Mouse (Mus musculus) embryonic facial prominence, embryonic 15.5 days (tissue): Measurements from ENCODE around the gene Fbxo39. TPM values are rescaled to one million over a fixed set of nuclear protein-coding genes. Genes with fewer than 3 reads are reported as not detected.
"Not testable (repeated sequence)": the region's sequence is repeated elsewhere in the genome, so short reads cannot be mapped to it uniquely, and the experiment has no call there.

Experiments used
- ATAC-seq: fragments of 200-750 bp; cut with Nextera tagmentation; 2 replicates; pipeline ENCODE4 v1.8.0; 2017; ENCODE audit warnings: low read depth, moderate TSS enrichment; ENCODE audit not compliant: insufficient number of reproducible peaks, low FRiP score, low TSS enrichment
- H3K27ac ChIP-seq: fragments of 300-500 bp; sonication (generic); replicated peaks from 2 replicates; pipeline ENCODE4 v1.5.1; 2015; ENCODE audit warnings: mild to moderate bottlenecking, inconsistent platforms
- H3K27me3 ChIP-seq: fragments of 300-500 bp; sonication (generic); 2 replicates; pipeline ENCODE4 v1.6.1; 2015; ENCODE audit warnings: inconsistent platforms
- H3K36me3 ChIP-seq: fragments of 300-500 bp; sonication (generic); 2 replicates; pipeline ENCODE4 v1.6.1; 2015; ENCODE audit warnings: mild to moderate bottlenecking, inconsistent platforms
- H3K4me1 ChIP-seq: fragments of 300-500 bp; sonication (generic); 2 replicates; pipeline ENCODE4 v1.6.1; 2015; ENCODE audit warnings: inconsistent platforms
- H3K4me2 ChIP-seq: fragments of 300-500 bp; sonication (generic); replicated peaks from 2 replicates; pipeline ENCODE4 v1.6.1; 2015; ENCODE audit warnings: mild to moderate bottlenecking, inconsistent platforms
- H3K4me3 ChIP-seq: fragments of 300-500 bp; sonication (generic); replicated peaks from 2 replicates; pipeline ENCODE4 v1.5.1; 2015; ENCODE audit warnings: mild to moderate bottlenecking, inconsistent platforms
- H3K9ac ChIP-seq: fragments of 300-500 bp; sonication (generic); 2 replicates; pipeline ENCODE4 v1.6.1; 2015; ENCODE audit warnings: inconsistent platforms
- H3K9me3 ChIP-seq: fragments of 300-500 bp; sonication (generic); replicated peaks from 2 replicates; pipeline ENCODE4 v1.6.1; 2016; ENCODE audit warnings: inconsistent platforms
- WGBS: fragments of 180-500 bp; shearing (Covaris S2); methylation state at CpG from one replicate; pipeline ENCODE4 v1.1.7; 2015; 5-methylcytosine and 5-hydroxymethylcytosine counted together
- polyA plus RNA-seq: library from polyadenylated mRNA; unstranded; fragments of >200 nt; fragmentation: Nextera tagmentation; extraction: Ambion mirVana; gene quantifications from 2 replicates; pipeline ENCODE4 v1.2.1, GENCODE M21; 2015

Fbxo39 gene
- polyA plus RNA-seq, 1 experiment from 2014 or later, result not detected

DNA sequence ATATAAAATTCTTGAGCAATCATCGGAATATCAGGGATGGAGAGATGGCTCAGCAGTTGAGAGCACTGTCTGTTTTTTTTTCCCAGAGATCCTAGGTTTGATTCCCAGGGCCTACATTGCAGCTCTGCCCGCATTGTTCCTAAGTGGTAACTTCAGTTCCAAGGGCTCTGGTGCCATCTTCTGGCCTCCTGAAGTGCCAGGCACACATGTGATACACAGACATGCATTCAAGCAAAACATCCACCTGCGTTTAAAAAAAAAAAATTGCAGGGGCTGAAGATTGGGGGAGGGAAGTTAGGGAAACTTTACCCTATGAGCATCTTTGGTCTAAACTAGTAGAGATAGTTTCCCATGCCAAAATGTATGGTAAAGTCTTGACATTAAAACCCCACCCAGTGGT is 10.2 kb downstream of the Fbxo39 start:
- Histone ChIP-seq H3K27ac (no peak overlapping the region), H3K4me1 (no peaks in the 10 kb centered on the region), H3K9ac (no peak overlapping the region), H3K36me3 (no peaks in the 10 kb centered on the region), H3K4me3 (no peak overlapping the region), H3K9me3 (no peaks in the 10 kb centered on the region), H3K4me2 (no peak overlapping the region), H3K27me3 (no peaks in the 10 kb centered on the region)
- 62% methylated on average over 3 of the region's 3 CpGs for WGBS
- no peak for ATAC-seq

DNA sequence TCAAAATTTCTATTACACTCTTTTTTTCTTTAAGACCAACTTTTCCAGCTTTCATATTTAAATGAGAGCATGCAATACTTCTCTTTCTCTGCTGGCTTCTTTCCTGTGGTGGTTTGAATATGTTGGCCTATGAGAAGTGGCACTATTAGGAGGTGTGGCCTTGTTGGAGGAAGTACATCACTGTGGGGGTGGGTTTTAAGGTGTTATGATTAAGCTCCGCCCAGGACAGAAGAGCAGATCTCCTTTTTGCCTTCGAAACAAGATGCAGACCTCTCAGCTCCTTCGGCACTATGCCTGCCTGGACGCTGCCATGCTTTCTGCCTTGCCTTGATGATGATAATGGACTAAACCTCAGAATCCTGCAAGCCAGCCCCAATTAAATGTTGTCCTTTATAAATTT is 11.5 kb downstream of the Fbxo39 start:
- Histone ChIP-seq H3K9ac (no peak overlapping the region), H3K36me3 (no peaks in the 10 kb centered on the region), H3K4me1 (no peaks in the 10 kb centered on the region), H3K27ac (no peak overlapping the region), H3K4me3 (no peak overlapping the region), H3K27me3 (no peaks in the 10 kb centered on the region), H3K9me3 (no peaks in the 10 kb centered on the region), H3K4me2 (no peak overlapping the region)
- no peak for ATAC-seq
- 83% methylated on average over 4 of the region's 4 CpGs for WGBS

DNA sequence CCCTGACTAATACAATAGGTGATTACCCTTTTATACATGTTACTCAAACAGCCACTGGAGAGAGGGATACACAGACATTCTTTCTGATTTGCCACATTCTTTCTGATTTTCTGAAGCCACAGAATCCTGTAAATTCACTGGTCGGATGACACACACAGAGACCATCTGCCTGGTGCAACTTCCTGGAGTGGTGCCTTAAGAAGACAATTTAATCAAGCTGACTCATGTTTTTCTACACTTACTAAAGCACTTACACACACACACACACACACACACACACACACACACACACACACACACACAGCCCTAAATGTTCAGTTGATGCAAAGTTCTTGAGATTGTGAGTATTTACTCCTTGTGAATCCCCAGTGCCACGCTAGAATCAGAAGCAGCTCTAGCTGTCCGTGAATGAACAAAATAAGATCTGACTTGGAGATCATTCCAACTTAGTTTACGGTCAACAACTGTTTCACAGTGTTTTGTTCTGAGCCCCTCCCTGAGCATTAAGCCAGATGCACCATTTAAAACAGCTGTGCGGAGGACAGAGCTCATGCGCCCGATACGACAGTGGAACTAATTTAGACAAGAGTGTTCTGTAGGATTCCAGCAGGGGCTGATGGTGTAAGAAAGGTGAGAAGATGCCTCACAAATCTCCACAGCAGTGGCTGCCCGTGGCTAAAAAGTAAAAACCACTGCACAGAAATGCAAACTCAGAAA is 18.9 kb downstream of the Fbxo39 start:
- H3K27ac ChIP-seq, result no peak overlapping the region
- no peaks in the 10 kb centered on the region for H3K9me3 ChIP-seq
- ATAC-seq, result no peak
- H3K36me3 ChIP-seq, result no peaks in the 10 kb centered on the region
- WGBS, result 32% methylated on average over 9 of the region's 9 CpGs
- no peaks in the 10 kb centered on the region for H3K27me3 ChIP-seq
- peaks cover 6% of the 10 kb centered on the region for H3K4me1 ChIP-seq
- no peak overlapping the region for H3K4me3 ChIP-seq
- no peak overlapping the region for H3K4me2 ChIP-seq
- no peak overlapping the region for H3K9ac ChIP-seq

DNA sequence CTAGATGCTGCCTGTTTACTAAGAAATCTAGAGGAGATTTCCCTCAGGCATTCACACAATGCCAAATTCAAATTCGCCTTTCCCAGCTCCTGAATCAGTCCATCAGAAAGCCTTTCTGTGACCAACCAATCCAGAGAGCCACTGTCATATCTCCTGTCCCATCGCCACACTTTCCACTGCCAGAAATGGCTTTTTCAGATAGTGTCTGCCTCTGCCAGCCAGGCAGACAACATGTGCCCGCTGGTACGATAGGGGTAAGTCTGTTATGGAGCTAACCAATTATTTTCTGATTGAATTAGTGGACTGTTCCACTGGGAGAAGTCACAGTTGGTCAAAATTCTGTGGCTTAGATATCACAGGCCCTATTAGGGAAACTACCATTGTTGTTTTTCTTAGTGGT is 20.4 kb downstream of the Fbxo39 start:
- 74% methylated on average over 4 of the region's 4 CpGs for WGBS
- no peaks in the 10 kb centered on the region for H3K27me3 ChIP-seq
- H3K9me3 ChIP-seq, result no peaks in the 10 kb centered on the region
- H3K9ac ChIP-seq, result no peak overlapping the region
- peaks cover 13% of the 10 kb centered on the region for H3K4me1 ChIP-seq
- no peak for ATAC-seq
- no peak overlapping the region for H3K4me2 ChIP-seq
- H3K4me3 ChIP-seq, result no peak overlapping the region
- H3K36me3 ChIP-seq, result no peaks in the 10 kb centered on the region
- H3K27ac ChIP-seq, result no peak overlapping the region

DNA sequence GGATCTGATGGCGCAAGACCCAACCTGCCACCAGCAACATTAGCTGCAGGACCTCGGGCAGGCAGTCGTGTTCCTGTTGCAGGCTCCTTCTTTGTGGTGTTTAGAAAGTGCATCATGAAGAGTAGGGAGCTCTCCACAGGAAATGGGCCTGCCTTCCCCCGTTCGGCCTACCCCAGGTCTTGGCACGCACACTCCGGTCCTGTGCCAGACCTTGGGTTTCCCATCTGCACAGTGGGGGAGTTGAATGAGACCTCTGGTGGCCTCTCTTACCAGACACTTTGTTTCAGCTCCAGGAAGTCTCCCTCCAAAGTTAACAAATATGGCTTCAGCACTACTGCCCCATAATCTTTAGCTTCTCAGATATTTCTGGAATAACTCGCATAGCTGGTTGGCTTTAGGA is 22.5 kb downstream of the Fbxo39 start:
- H3K9me3 ChIP-seq, result no peaks in the 10 kb centered on the region
- peaks cover 13% of the 10 kb centered on the region for H3K4me1 ChIP-seq
- H3K4me2 ChIP-seq, result no peak overlapping the region
- no peaks in the 10 kb centered on the region for H3K36me3 ChIP-seq
- ATAC-seq, result no peak
- H3K27ac ChIP-seq, result no peak overlapping the region
- H3K9ac ChIP-seq, result no peak overlapping the region
- no peak overlapping the region for H3K4me3 ChIP-seq
- no peaks in the 10 kb centered on the region for H3K27me3 ChIP-seq
- WGBS, result 82% methylated on average over 8 of the region's 8 CpGs

DNA sequence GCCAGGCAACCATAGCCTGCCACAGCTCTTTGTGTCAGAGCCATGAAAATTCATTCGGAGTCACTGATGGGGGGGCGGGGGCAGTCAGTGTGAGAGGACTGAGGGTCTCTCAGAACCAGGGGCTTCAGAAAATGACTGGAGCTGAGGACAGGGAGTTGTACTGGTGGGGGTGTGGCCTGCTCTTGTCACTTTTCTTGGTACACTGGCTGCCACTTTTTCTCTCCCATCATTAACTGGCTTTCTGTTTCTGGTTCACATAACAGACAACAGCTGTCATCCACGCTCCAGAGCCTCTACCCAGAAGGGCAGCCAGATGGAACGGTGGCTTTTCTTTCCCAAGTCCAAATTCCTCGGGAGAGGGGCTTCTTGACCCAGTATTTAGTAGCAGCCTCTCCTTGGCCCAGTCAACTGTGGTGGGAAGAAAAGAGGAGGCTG is 24.2 kb downstream of the Fbxo39 start:
- no peaks in the 10 kb centered on the region for H3K36me3 ChIP-seq
- 34% methylated on average over 5 of the region's 5 CpGs for WGBS
- H3K4me2 ChIP-seq, result no peak overlapping the region
- H3K27ac ChIP-seq, result no peak overlapping the region
- no peaks in the 10 kb centered on the region for H3K9me3 ChIP-seq
- H3K4me1 ChIP-seq, result peaks cover 13% of the 10 kb centered on the region
- H3K9ac ChIP-seq, result no peak overlapping the region
- no peaks in the 10 kb centered on the region for H3K27me3 ChIP-seq
- no peak for ATAC-seq
- H3K4me3 ChIP-seq, result no peak overlapping the region

DNA sequence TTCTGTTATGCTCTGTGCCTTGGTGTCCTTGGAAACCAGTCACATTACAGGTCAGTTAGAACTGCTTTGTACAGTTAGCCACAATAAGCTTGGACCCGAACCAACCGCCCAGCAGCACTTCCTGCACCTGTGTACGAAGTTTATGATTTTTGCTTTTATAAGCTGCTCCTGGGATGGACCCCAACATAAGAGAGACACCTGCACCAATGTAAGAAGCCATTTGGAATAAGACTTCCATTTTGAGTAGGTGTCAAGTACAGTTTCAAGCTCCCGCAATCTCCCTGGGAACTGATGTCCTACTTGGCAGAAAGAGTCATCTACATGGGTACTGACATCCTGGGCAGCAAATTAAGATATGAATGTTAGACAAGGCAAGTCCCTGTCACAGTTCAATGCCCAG is 25.5 kb downstream of the Fbxo39 start:
- Histone ChIP-seq H3K9me3 (no peaks in the 10 kb centered on the region), H3K9ac (no peak overlapping the region), H3K27ac (no peak overlapping the region), H3K4me3 (no peak overlapping the region), H3K27me3 (no peaks in the 10 kb centered on the region), H3K4me2 (no peak overlapping the region), H3K4me1 (peaks cover 13% of the 10 kb centered on the region), H3K36me3 (no peaks in the 10 kb centered on the region)
- ATAC-seq, result no peak
- 80% methylated on average over 4 of the region's 4 CpGs for WGBS

DNA sequence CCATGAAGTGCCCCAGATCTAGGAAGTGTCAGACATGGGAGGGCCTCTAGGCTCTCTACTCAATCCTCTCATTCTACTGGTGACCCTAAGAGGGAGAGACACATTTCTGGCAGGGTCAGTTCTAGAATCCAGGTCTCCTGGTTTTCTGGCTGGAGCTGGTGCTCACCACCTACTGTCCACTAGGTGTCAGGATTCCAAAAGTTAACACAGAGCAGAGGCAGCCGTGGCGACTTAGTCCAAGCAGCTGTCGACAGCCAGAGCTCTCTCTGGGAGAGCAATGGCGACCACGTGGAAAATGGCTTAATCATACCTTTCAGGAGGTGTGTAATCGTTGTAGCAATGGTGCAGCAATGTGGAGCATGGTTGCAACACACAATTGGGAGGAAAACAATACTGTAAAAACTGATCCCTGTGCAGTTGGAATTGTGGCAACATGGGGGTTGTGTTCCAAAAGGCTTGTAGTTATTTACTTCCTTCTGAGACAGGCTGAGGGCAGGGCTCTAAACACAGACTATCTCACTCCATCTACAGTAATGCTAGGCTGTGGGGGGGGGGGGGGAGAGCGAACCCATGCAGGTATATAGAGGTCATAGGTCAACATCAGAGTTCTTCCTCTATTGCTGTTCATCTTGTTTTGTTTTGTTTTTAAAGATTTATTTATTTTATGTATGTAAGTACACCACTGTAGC is 28.4 kb downstream of the Fbxo39 start:
- H3K4me1 ChIP-seq, result peaks cover 10% of the 10 kb centered on the region
- 8% methylated on average over 7 of the region's 7 CpGs for WGBS
- H3K4me3 ChIP-seq, result no peak overlapping the region

DNA sequence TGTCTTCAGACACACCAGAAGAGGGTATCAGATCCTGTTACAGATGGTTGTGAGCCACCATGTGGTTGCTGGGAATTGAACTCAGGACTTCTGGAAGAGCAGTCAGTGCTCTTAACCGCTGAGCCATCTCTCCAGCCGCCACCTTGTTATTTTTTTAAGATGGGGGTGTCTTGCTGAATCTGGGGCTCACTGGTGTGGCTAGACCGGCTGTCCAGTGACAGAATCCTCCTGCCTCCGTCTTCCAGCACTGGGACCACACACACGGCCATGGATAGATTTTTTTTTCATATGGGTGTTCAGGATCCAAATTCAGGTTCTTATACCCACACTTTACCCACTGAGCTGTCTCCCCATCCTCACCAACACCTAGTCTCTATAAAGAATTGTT is 29.0 kb downstream of the Fbxo39 start:
- not testable (repeated sequence) for ATAC-seq, H3K9ac ChIP-seq, H3K27me3 ChIP-seq, H3K9me3 ChIP-seq, H3K36me3 ChIP-seq, H3K4me3 ChIP-seq, H3K4me1 ChIP-seq, H3K4me2 ChIP-seq, H3K27ac ChIP-seq
- WGBS, result 96% methylated on average over 5 of the region's 5 CpGs

More for the DNA sequence above, 28.4 kb downstream of the Fbxo39 start:
- Histone ChIP-seq H3K9ac (no peak overlapping the region), H3K9me3 (no peaks in the 10 kb centered on the region), H3K36me3 (no peaks in the 10 kb centered on the region), H3K27me3 (no peaks in the 10 kb centered on the region), H3K27ac (no peak overlapping the region), H3K4me2 (0 out of 2 replicates have a peak overlapping the region, but pooled peaks have one; percentile 8)
- ATAC-seq, result peak; percentile 70; the same call in 1 of the 2 replicates

DNA sequence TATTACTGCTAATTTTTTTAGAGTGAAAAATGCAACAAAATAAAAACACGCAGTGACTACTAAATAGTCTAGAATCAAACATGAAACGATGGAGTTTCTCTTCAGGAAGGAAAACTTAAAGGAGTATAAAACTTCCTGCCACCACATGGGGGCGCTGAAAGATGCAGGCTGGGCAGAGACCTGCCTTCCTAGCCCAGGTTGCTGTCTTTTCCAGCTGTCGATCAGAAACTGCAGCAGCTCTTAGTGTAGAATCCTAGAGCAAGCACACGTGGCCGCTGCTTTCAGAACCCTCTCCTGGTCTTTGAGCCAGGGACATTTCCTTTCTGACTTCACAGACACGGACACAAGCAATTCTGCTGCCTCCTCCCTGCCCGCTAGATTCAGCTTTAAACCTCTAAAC is 29.7 kb downstream of the Fbxo39 start:
- no peak overlapping the region for H3K4me2 ChIP-seq
- ATAC-seq, result no peak
- H3K36me3 ChIP-seq, result no peaks in the 10 kb centered on the region
- H3K9ac ChIP-seq, result no peak overlapping the region
- no peaks in the 10 kb centered on the region for H3K27me3 ChIP-seq
- peaks cover 7% of the 10 kb centered on the region for H3K4me1 ChIP-seq
- H3K9me3 ChIP-seq, result no peaks in the 10 kb centered on the region
- no peak overlapping the region for H3K27ac ChIP-seq
- 23% methylated on average over 8 of the region's 8 CpGs for WGBS
- no peak overlapping the region for H3K4me3 ChIP-seq

DNA sequence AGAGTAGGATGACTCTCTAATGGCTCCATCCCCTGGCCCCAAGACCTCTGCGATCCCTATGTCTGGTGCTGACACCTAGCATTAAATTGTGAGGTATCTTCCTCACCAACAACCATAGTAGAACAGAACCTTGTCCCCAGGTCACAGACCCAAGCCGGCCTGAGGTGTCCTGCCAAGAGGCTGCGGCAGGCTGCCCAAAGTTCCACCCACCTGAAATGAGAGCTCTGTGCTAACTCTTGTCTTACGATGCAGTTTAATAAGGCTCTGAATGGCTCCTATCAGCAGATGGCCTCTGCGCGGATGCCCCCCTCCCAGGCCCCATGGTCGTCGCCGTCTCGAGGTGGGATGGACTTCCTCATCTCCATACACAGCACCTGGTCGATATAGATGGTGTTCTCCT is 30.2 kb downstream of the Fbxo39 start:
- peaks cover 10% of the 10 kb centered on the region for H3K4me1 ChIP-seq
- no peaks in the 10 kb centered on the region for H3K36me3 ChIP-seq
- H3K9me3 ChIP-seq, result no peaks in the 10 kb centered on the region
- H3K27me3 ChIP-seq, result no peaks in the 10 kb centered on the region
- ATAC-seq, result no peak
- no peak overlapping the region for H3K4me3 ChIP-seq
- no peak overlapping the region for H3K4me2 ChIP-seq
- no peak overlapping the region for H3K27ac ChIP-seq
- WGBS, result 87% methylated on average over 11 of the region's 11 CpGs
- no peak overlapping the region for H3K9ac ChIP-seq

DNA sequence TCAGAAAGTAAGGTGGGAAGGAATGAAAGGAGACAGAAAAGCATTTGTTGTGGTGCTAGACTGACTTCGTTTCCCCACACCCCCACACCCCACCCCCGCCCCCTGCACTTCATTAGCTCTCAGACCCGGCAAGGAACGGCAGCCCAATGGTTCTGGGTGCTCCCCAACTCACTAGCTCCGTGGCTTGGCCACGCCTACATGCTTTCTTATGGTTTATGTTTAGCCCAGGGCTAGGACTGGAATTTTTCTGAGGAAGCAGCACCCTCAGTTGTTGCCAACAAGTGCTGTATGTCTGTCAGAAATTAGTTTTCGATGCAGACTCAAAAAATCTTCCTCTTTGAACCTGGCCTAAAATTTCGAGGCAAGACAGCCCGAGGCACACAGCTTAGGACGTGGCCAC is 34.3 kb downstream of the Fbxo39 start:
- ATAC-seq, result no peak
- H3K4me2 ChIP-seq, result no peak overlapping the region
- 27% methylated on average over 10 of the region's 10 CpGs for WGBS

More for the DNA sequence above, 34.3 kb downstream of the Fbxo39 start:
- H3K4me1 ChIP-seq, result peaks cover 10% of the 10 kb centered on the region
- H3K4me3 ChIP-seq, result no peak overlapping the region
- H3K27ac ChIP-seq, result no peak overlapping the region
- H3K9me3 ChIP-seq, result no peaks in the 10 kb centered on the region
- no peaks in the 10 kb centered on the region for H3K27me3 ChIP-seq
- no peak overlapping the region for H3K9ac ChIP-seq
- no peaks in the 10 kb centered on the region for H3K36me3 ChIP-seq
